Mouse (Mus musculus): Measurements from ENCODE around the gene Mpig6b.

- TF ChIP-seq CTCF (IDR thresholded peaks at IDR 0.05; ENCODE audit: low read depth, low read length) (no peak), POLR2A (IDR thresholded peaks at IDR 0.05; ENCODE audit: borderline replicate concordance, low read depth, low read length) (no peak)
These were observed 22.2 kb upstream of the Mpig6b start for GRCm38 (mm10) chr17:35088151-35088550.
